Mouse (Mus musculus): Measurements from ENCODE around the gene Dapk2. TPM values are rescaled to one million over a fixed set of nuclear protein-coding genes. Genes with fewer than 3 reads are reported as not detected.
A peak's percentile ranks its signal among the peaks of the same experiment; 100 is the strongest.

The Dapk2 gene
- polyA plus RNA-seq, 1 experiment from 2014 or later = 0.78 TPM

GRCm38 (mm10) chr9:66304320-66305090 lies 146.5 kb downstream of the Dapk2 start:
- H3K9me3 ChIP-seq (ENCODE audit: control insufficient read depth, low read length) = no peaks in the 10 kb centered on the region
- no peak overlapping the region for H3K9ac ChIP-seq (replicated peaks; ENCODE audit: low read length)
- no peak overlapping the region for H3K4me3 ChIP-seq (replicated peaks; ENCODE audit: low read depth, low read length)
- H3K4me2 ChIP-seq (ENCODE audit: low read length) = 0 out of 2 replicates have a peak overlapping the region, but pooled peaks have one; percentile 37
- DNase-seq (no peak), ATAC-seq (ENCODE audit: low FRiP score, low TSS enrichment) (no peak)
- H3K27ac ChIP-seq (replicated peaks; ENCODE audit: low read depth, low read length) = no peak overlapping the region
- H3K36me3 ChIP-seq (ENCODE audit: control insufficient read depth, insufficient read depth, low read length) = no peaks in the 10 kb centered on the region
- no peaks in the 10 kb centered on the region; the same call in 1 of the 2 replicates for H3K4me1 ChIP-seq (ENCODE audit: control insufficient read depth, insufficient read depth, low read length)
- WGBS = 94% methylated on average over 3 of the region's 3 CpGs
- no peaks in the 10 kb centered on the region for H3K27me3 ChIP-seq (ENCODE audit: control insufficient read depth, insufficient read depth, low read length)

- peak; percentile 60 for DNase-seq
- WGBS = 49% methylated on average over 25 of the region's 25 CpGs
These were observed 147.4 kb downstream of the Dapk2 start for GRCm38 (mm10) chr9:66305121-66306112.

GRCm38 (mm10) chr9:66306414-66306813 lies 148.4 kb downstream of the Dapk2 start:
- ATAC-seq (ENCODE audit: low FRiP score, low TSS enrichment) (no peak), DNase-seq (no peak)
- Histone ChIP-seq H3K4me2 (ENCODE audit: low read length) (no peak overlapping the region), H3K9ac (replicated peaks; ENCODE audit: low read length) (no peak overlapping the region), H3K4me1 (ENCODE audit: control insufficient read depth, insufficient read depth, low read length) (no peaks in the 10 kb centered on the region; the same call in 1 of the 2 replicates), H3K27ac (replicated peaks; ENCODE audit: low read depth, low read length) (no peak overlapping the region), H3K4me3 (replicated peaks; ENCODE audit: low read depth, low read length) (no peak overlapping the region), H3K27me3 (ENCODE audit: control insufficient read depth, insufficient read depth, low read length) (no peaks in the 10 kb centered on the region), H3K36me3 (ENCODE audit: control insufficient read depth, insufficient read depth, low read length) (no peaks in the 10 kb centered on the region), H3K9me3 (ENCODE audit: control insufficient read depth, low read length) (no peaks in the 10 kb centered on the region)
- WGBS = 73% methylated on average over 3 of the region's 3 CpGs

More at GRCm38 (mm10) chr9:66305121-66306112, 147.4 kb downstream of the Dapk2 start:
- H3K9me3 ChIP-seq (ENCODE audit: control insufficient read depth, low read length) = no peaks in the 10 kb centered on the region
- peak overlapping the region; percentile 14; the same call in 1 of the 2 replicates for H3K27ac ChIP-seq (replicated peaks; ENCODE audit: low read depth, low read length)
- no peak for ATAC-seq (ENCODE audit: low FRiP score, low TSS enrichment)
- no peak overlapping the region for H3K4me3 ChIP-seq (replicated peaks; ENCODE audit: low read depth, low read length)
- H3K36me3 ChIP-seq (ENCODE audit: control insufficient read depth, insufficient read depth, low read length) = no peaks in the 10 kb centered on the region
- peak overlapping the region; percentile 37 for H3K4me2 ChIP-seq (ENCODE audit: low read length)
- no peaks in the 10 kb centered on the region; the same call in 1 of the 2 replicates for H3K4me1 ChIP-seq (ENCODE audit: control insufficient read depth, insufficient read depth, low read length)
- no peaks in the 10 kb centered on the region for H3K27me3 ChIP-seq (ENCODE audit: control insufficient read depth, insufficient read depth, low read length)
- no peak overlapping the region; the same call in 1 of the 2 replicates for H3K9ac ChIP-seq (replicated peaks; ENCODE audit: low read length)

- no peak overlapping the region for H3K4me2 ChIP-seq (ENCODE audit: low read length)
- ATAC-seq (ENCODE audit: low FRiP score, low TSS enrichment) = no peak
- no peaks in the 10 kb centered on the region for H3K36me3 ChIP-seq (ENCODE audit: control insufficient read depth, insufficient read depth, low read length)
- no peaks in the 10 kb centered on the region for H3K9me3 ChIP-seq (ENCODE audit: control insufficient read depth, low read length)
- no peaks in the 10 kb centered on the region; the same call in 1 of the 2 replicates for H3K4me1 ChIP-seq (ENCODE audit: control insufficient read depth, insufficient read depth, low read length)
- H3K27ac ChIP-seq (replicated peaks; ENCODE audit: low read depth, low read length) = no peak overlapping the region
- whole genome bisulfite sequencing = 48% methylated on average over 2 of the region's 2 CpGs
- H3K9ac ChIP-seq (replicated peaks; ENCODE audit: low read length) = no peak overlapping the region
- H3K27me3 ChIP-seq (ENCODE audit: control insufficient read depth, insufficient read depth, low read length) = no peaks in the 10 kb centered on the region
- DNase-seq = no peak
- H3K4me3 ChIP-seq (replicated peaks; ENCODE audit: low read depth, low read length) = no peak overlapping the region
These were observed 149.3 kb downstream of the Dapk2 start for GRCm38 (mm10) chr9:66307341-66307740.

- WGBS = 83% methylated on average over 4 of the region's 4 CpGs
- Histone ChIP-seq H3K4me2 (ENCODE audit: low read length) (no peak overlapping the region), H3K4me1 (ENCODE audit: control insufficient read depth, insufficient read depth, low read length) (no peaks in the 10 kb centered on the region; the same call in 1 of the 2 replicates), H3K9me3 (ENCODE audit: control insufficient read depth, low read length) (no peaks in the 10 kb centered on the region), H3K4me3 (replicated peaks; ENCODE audit: low read depth, low read length) (no peak overlapping the region), H3K9ac (replicated peaks; ENCODE audit: low read length) (no peak overlapping the region), H3K27ac (replicated peaks; ENCODE audit: low read depth, low read length) (no peak overlapping the region), H3K36me3 (ENCODE audit: control insufficient read depth, insufficient read depth, low read length) (no peaks in the 10 kb centered on the region), H3K27me3 (ENCODE audit: control insufficient read depth, insufficient read depth, low read length) (no peaks in the 10 kb centered on the region)
- ATAC-seq (ENCODE audit: low FRiP score, low TSS enrichment) (no peak), DNase-seq (no peak)
These were observed 150.7 kb downstream of the Dapk2 start for GRCm38 (mm10) chr9:66308741-66309140.

- no peaks in the 10 kb centered on the region for H3K36me3 ChIP-seq (ENCODE audit: control insufficient read depth, insufficient read depth, low read length)
- no peaks in the 10 kb centered on the region for H3K4me1 ChIP-seq (ENCODE audit: control insufficient read depth, insufficient read depth, low read length)
- DNase-seq (no peak), ATAC-seq (ENCODE audit: low FRiP score, low TSS enrichment) (no peak)
- H3K27me3 ChIP-seq (ENCODE audit: control insufficient read depth, insufficient read depth, low read length) = no peaks in the 10 kb centered on the region
- no peak overlapping the region for H3K4me3 ChIP-seq (replicated peaks; ENCODE audit: low read depth, low read length)
- H3K9ac ChIP-seq (replicated peaks; ENCODE audit: low read length) = no peak overlapping the region
- WGBS = 45% methylated on average over 3 of the region's 3 CpGs
- no peak overlapping the region for H3K4me2 ChIP-seq (ENCODE audit: low read length)
- no peaks in the 10 kb centered on the region for H3K9me3 ChIP-seq (ENCODE audit: control insufficient read depth, low read length)
- no peak overlapping the region for H3K27ac ChIP-seq (replicated peaks; ENCODE audit: low read depth, low read length)
These were observed 153.4 kb downstream of the Dapk2 start for GRCm38 (mm10) chr9:66311458-66311857.

- Histone ChIP-seq H3K27me3 (ENCODE audit: control insufficient read depth, insufficient read depth, low read length) (no peaks in the 10 kb centered on the region), H3K9ac (replicated peaks; ENCODE audit: low read length) (no peak overlapping the region), H3K4me2 (ENCODE audit: low read length) (no peak overlapping the region), H3K4me3 (replicated peaks; ENCODE audit: low read depth, low read length) (no peak overlapping the region), H3K36me3 (ENCODE audit: control insufficient read depth, insufficient read depth, low read length) (no peaks in the 10 kb centered on the region), H3K27ac (replicated peaks; ENCODE audit: low read depth, low read length) (no peak overlapping the region), H3K9me3 (ENCODE audit: control insufficient read depth, low read length) (no peaks in the 10 kb centered on the region), H3K4me1 (ENCODE audit: control insufficient read depth, insufficient read depth, low read length) (no peaks in the 10 kb centered on the region)
- 83% methylated on average over 2 of the region's 2 CpGs for WGBS
- ATAC-seq (ENCODE audit: low FRiP score, low TSS enrichment) (no peak), DNase-seq (no peak)
These were observed 158.6 kb downstream of the Dapk2 start for GRCm38 (mm10) chr9:66316603-66317002.

All from midbrain, embryonic 14.5 days (tissue).